Mouse (Mus musculus) MEL (cell line): ENCODE measurements around the gene Hsd17b2.

Source experiments
- CTCF ChIP-seq, 3 experiments: IDR thresholded peaks in 2 of 3; conservative IDR thresholded peaks in 1 of 3; 2 replicates each; pipeline ENCODE4 v1.5.1; 2011 to 2012; ENCODE audit warnings: low read length in 3 of 3, low read depth in 2 of 3, mild to moderate bottlenecking in 2 of 3, improper control_type of control experiment in 1 of 3, inconsistent platforms in 1 of 3, mixed read lengths in 1 of 3, moderate library complexity in 1 of 3; ENCODE audit not compliant: control insufficient read depth in 1 of 3, insufficient read depth in 1 of 3, poor library complexity in 1 of 3, severe bottlenecking in 1 of 3
- ELF1 ChIP-seq: IDR thresholded peaks from 2 replicates; pipeline ENCODE4 v1.6.1; 2014; ENCODE audit warnings: low read depth, mild to moderate bottlenecking, inconsistent platforms, low read length, improper control_type of control experiment, moderate library complexity
- EP300 ChIP-seq, 2 experiments: IDR thresholded peaks; 2 replicates each; pipeline ENCODE4 v1.6.1; 2011; ENCODE audit warnings: improper control_type of control experiment in 2 of 2, low read length in 2 of 2, low read depth in 1 of 2, mild to moderate bottlenecking in 1 of 2
- MAZ ChIP-seq: IDR thresholded peaks from 2 replicates; pipeline ENCODE4 v1.6.1; 2012; ENCODE audit warnings: low read depth, mild to moderate bottlenecking, inconsistent platforms, low read length, improper control_type of control experiment
- POLR2A ChIP-seq, 2 experiments: IDR thresholded peaks; 2 replicates each; pipeline ENCODE4 v1.6.1; 2011 to 2012; ENCODE audit warnings: low read length in 2 of 2, mild to moderate bottlenecking in 2 of 2, control low read depth in 1 of 2, improper control_type of control experiment in 1 of 2, low read depth in 1 of 2, moderate library complexity in 1 of 2; ENCODE audit not compliant: control insufficient read depth in 1 of 2, insufficient read depth in 1 of 2, poor library complexity in 1 of 2
- TCF12 ChIP-seq: IDR thresholded peaks from 2 replicates; pipeline ENCODE4 v1.6.1; 2014; ENCODE audit warnings: low read depth, mild to moderate bottlenecking, inconsistent platforms, low read length, improper control_type of control experiment, moderate library complexity

DNA sequence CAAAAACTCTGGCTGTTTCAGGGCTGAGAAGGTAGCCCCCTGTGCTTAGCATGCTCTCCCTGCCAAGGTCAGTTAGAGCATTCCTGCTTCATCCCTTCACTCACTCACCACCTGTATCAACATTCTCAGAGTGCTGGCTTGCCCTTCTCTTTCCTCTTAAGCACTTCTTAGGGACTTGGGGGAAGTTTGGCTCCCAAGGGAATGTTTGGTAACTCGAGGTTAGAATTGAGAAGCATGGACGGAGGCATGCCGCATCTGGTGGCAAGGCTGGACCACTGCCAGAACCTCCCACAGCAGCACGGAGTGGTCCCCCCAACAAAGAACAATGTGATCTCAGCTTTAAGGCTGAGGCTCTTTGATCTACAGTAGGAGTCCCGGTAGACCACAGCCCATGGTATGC is 10.5 kb downstream of the Hsd17b2 start:
- TF ChIP-seq EP300 (IDR thresholded peaks at IDR 0.05; ENCODE audit: low read depth in 1 of 2, low read length in 2 of 2): no peak
- TF ChIP-seq ELF1: no peak
- no peak for TF ChIP-seq CTCF (IDR thresholded peaks at IDR 0.05 in 2 of 3, conservative IDR thresholded peaks at IDR 0.05 in 1 of 3; ENCODE audit: control insufficient read depth in 1 of 3, insufficient read depth in 1 of 3, low read depth in 2 of 3, low read length in 3 of 3, poor library complexity in 1 of 3, severe bottlenecking in 1 of 3)
- TF ChIP-seq POLR2A (IDR thresholded peaks at IDR 0.05; ENCODE audit: control insufficient read depth in 1 of 2, insufficient read depth in 1 of 2, low read depth in 1 of 2, low read length in 2 of 2, poor library complexity in 1 of 2): no peak
- no peak for TF ChIP-seq TCF12
- no peak for TF ChIP-seq MAZ
